Mouse (Mus musculus) kidney, embryonic 16.5 days (tissue): ENCODE data around the gene Slc26a8. TPM values are rescaled to one million over a fixed set of nuclear protein-coding genes. Genes with fewer than 3 reads are reported as not detected.

Experiments
- ATAC-seq: fragments of 200-750 bp; cut with Nextera tagmentation; 2 replicates; pipeline ENCODE4 v1.8.0; 2017; ENCODE audit warnings: moderate TSS enrichment; ENCODE audit not compliant: low FRiP score, low TSS enrichment
- H3K27ac ChIP-seq: fragments of 300-500 bp; sonication (generic); 2 replicates; pipeline ENCODE4 v1.5.1; 2014; ENCODE audit warnings: low read length
- H3K27me3 ChIP-seq: fragments of 300-500 bp; sonication (generic); 2 replicates; pipeline ENCODE4 v1.6.1; 2014; ENCODE audit warnings: low read length, control low read depth, mixed read lengths; ENCODE audit not compliant: insufficient read depth
- H3K36me3 ChIP-seq: fragments of 300-500 bp; sonication (generic); 2 replicates; pipeline ENCODE4 v1.6.1; 2014; ENCODE audit warnings: low read length, control low read depth, mixed read lengths; ENCODE audit not compliant: insufficient read depth
- H3K4me1 ChIP-seq: fragments of 300-500 bp; sonication (generic); 2 replicates; pipeline ENCODE4 v1.6.1; 2014; ENCODE audit warnings: low read length, control low read depth, mixed read lengths; ENCODE audit not compliant: insufficient read depth
- H3K4me2 ChIP-seq: fragments of 300-500 bp; sonication (generic); replicated peaks from 2 replicates; pipeline ENCODE4 v1.6.1; 2014; ENCODE audit warnings: low read depth, low read length
- H3K4me3 ChIP-seq: fragments of 300-500 bp; sonication (generic); 2 replicates; pipeline ENCODE4 v1.5.1; 2014; ENCODE audit warnings: mild to moderate bottlenecking, low read length
- H3K9ac ChIP-seq: fragments of 300-500 bp; sonication (generic); replicated peaks from 2 replicates; pipeline ENCODE4 v1.6.1; 2014; ENCODE audit warnings: low read length
- H3K9me3 ChIP-seq: fragments of 300-500 bp; sonication (generic); 2 replicates; pipeline ENCODE4 v1.6.1; 2016; ENCODE audit warnings: low read length, control low read depth
- WGBS: fragments of 180-500 bp; shearing (Covaris S2); extraction: QIAGEN DNeasy Blood & Tissue Kit; methylation state at CpG from one replicate; pipeline ENCODE4 v1.1.7; 2014; 5-methylcytosine and 5-hydroxymethylcytosine counted together
- polyA plus RNA-seq: library from polyadenylated mRNA; unstranded; fragments of >200 nt; fragmentation: Nextera tagmentation; extraction: Ambion mirVana; gene quantifications from 2 replicates; pipeline ENCODE4 v1.2.1, GENCODE M21; 2015

Gene Slc26a8
- polyA plus RNA-seq, 1 experiment from 2014 or later = 0.46 TPM

- Histone ChIP-seq H3K4me2 (no peak overlapping the region), H3K36me3 (no peaks in the 10 kb centered on the region), H3K9me3 (no peaks in the 10 kb centered on the region), H3K4me1 (peaks cover 24% of the 10 kb centered on the region), H3K9ac (no peak overlapping the region), H3K4me3 (no peak overlapping the region), H3K27ac (no peak overlapping the region), H3K27me3 (no peaks in the 10 kb centered on the region)
- ATAC-seq = no peak
- 83% methylated on average over 3 of the region's 3 CpGs for WGBS
These were observed 11.7 kb upstream of the Slc26a8 start for GRCm38 (mm10) chr17:28701737-28702136.

GRCm38 (mm10) chr17:28701171-28701570 is 11.1 kb upstream of the Slc26a8 start:
- no peak overlapping the region for H3K4me2 ChIP-seq
- no peaks in the 10 kb centered on the region for H3K36me3 ChIP-seq
- no peaks in the 10 kb centered on the region for H3K27me3 ChIP-seq
- H3K4me3 ChIP-seq = no peak overlapping the region
- 96% methylated on average over 4 of the region's 4 CpGs for WGBS
- no peak overlapping the region for H3K9ac ChIP-seq
- H3K4me1 ChIP-seq = peaks cover 30% of the 10 kb centered on the region
- no peak overlapping the region for H3K27ac ChIP-seq
- no peaks in the 10 kb centered on the region for H3K9me3 ChIP-seq
- no peak for ATAC-seq

- H3K27me3 ChIP-seq = no peaks in the 10 kb centered on the region
- no peak overlapping the region for H3K4me2 ChIP-seq
- 84% methylated on average over 7 of the region's 7 CpGs for WGBS
- no peak for ATAC-seq
- H3K4me1 ChIP-seq = peaks cover 35% of the 10 kb centered on the region
- H3K9ac ChIP-seq = no peak overlapping the region
- no peak overlapping the region for H3K27ac ChIP-seq
- H3K36me3 ChIP-seq = no peaks in the 10 kb centered on the region
- H3K4me3 ChIP-seq = no peak overlapping the region
- no peaks in the 10 kb centered on the region for H3K9me3 ChIP-seq
These were observed 9.8 kb upstream of the Slc26a8 start for GRCm38 (mm10) chr17:28699789-28700188.

GRCm38 (mm10) chr17:28698672-28699071 is 8.6 kb upstream of the Slc26a8 start:
- Histone ChIP-seq H3K9me3 (no peaks in the 10 kb centered on the region), H3K27me3 (no peaks in the 10 kb centered on the region), H3K27ac (no peak overlapping the region), H3K4me2 (no peak overlapping the region), H3K4me1 (peaks cover 36% of the 10 kb centered on the region), H3K36me3 (no peaks in the 10 kb centered on the region), H3K9ac (no peak overlapping the region), H3K4me3 (no peak overlapping the region)
- WGBS = 84% methylated on average over 2 of the region's 2 CpGs
- no peak for ATAC-seq

GRCm38 (mm10) chr17:28698245-28698644 is 8.2 kb upstream of the Slc26a8 start:
- Histone ChIP-seq H3K4me2 (no peak overlapping the region), H3K4me3 (no peak overlapping the region), H3K9ac (no peak overlapping the region), H3K27ac (no peak overlapping the region), H3K4me1 (peaks cover 41% of the 10 kb centered on the region), H3K9me3 (no peaks in the 10 kb centered on the region), H3K27me3 (no peaks in the 10 kb centered on the region), H3K36me3 (no peaks in the 10 kb centered on the region)
- ATAC-seq = no peak
- 45% methylated on average over 4 of the region's 4 CpGs for WGBS

- 74% methylated on average over 13 of the region's 13 CpGs for WGBS
- H3K27me3 ChIP-seq = no peaks in the 10 kb centered on the region
- H3K36me3 ChIP-seq = no peaks in the 10 kb centered on the region
- H3K4me1 ChIP-seq = peaks cover 42% of the 10 kb centered on the region
- H3K4me3 ChIP-seq = no peak overlapping the region
- no peaks in the 10 kb centered on the region for H3K9me3 ChIP-seq
- no peak overlapping the region for H3K4me2 ChIP-seq
- no peak overlapping the region for H3K27ac ChIP-seq
- no peak overlapping the region for H3K9ac ChIP-seq
- no peak for ATAC-seq
These were observed 7.5 kb upstream of the Slc26a8 start for GRCm38 (mm10) chr17:28697290-28698195.

GRCm38 (mm10) chr17:28696641-28697040 is 6.6 kb upstream of the Slc26a8 start:
- 0 out of 2 replicates have a peak overlapping the region, but pooled peaks have one; percentile 3 for H3K9ac ChIP-seq
- H3K9me3 ChIP-seq = no peaks in the 10 kb centered on the region
- ATAC-seq = no peak
- no peaks in the 10 kb centered on the region for H3K36me3 ChIP-seq
- 20% methylated on average over 2 of the region's 2 CpGs for WGBS
- H3K27ac ChIP-seq = no peak overlapping the region
- no peak overlapping the region for H3K4me3 ChIP-seq
- no peak overlapping the region for H3K4me2 ChIP-seq
- H3K27me3 ChIP-seq = no peaks in the 10 kb centered on the region
- H3K4me1 ChIP-seq = peaks cover 42% of the 10 kb centered on the region

GRCm38 (mm10) chr17:28694832-28695231 is 4.8 kb upstream of the Slc26a8 start:
- Histone ChIP-seq H3K4me3 (no peak overlapping the region), H3K27ac (no peak overlapping the region), H3K4me2 (no peak overlapping the region), H3K9me3 (no peaks in the 10 kb centered on the region), H3K9ac (no peak overlapping the region), H3K4me1 (peaks cover 48% of the 10 kb centered on the region), H3K36me3 (no peaks in the 10 kb centered on the region), H3K27me3 (no peaks in the 10 kb centered on the region)
- no peak for ATAC-seq
- 82% methylated on average over 4 of the region's 4 CpGs for WGBS

- peaks cover 53% of the 10 kb centered on the region for H3K4me1 ChIP-seq
These were observed 4.0 kb upstream of the Slc26a8 start for GRCm38 (mm10) chr17:28694078-28694477.

GRCm38 (mm10) chr17:28693086-28693485 is 3.1 kb upstream of the Slc26a8 start:
- H3K27ac ChIP-seq = peak overlapping the region; percentile 96; the same call in 1 of the 2 replicates
- no peaks in the 10 kb centered on the region for H3K9me3 ChIP-seq
- ATAC-seq = no peak
- H3K4me1 ChIP-seq = peaks cover 48% of the 10 kb centered on the region
- H3K9ac ChIP-seq = peak overlapping the region; percentile 92; the same call in 1 of the 2 replicates
- no peaks in the 10 kb centered on the region for H3K36me3 ChIP-seq
- 32% methylated on average over 3 of the region's 3 CpGs for WGBS
- peak overlapping the region; percentile 99 for H3K4me3 ChIP-seq
- H3K27me3 ChIP-seq = peaks cover 3% of the 10 kb centered on the region; the same call in 1 of the 2 replicates
- H3K4me2 ChIP-seq = peak overlapping the region; percentile 57

More at GRCm38 (mm10) chr17:28694078-28694477, 4.0 kb upstream of the Slc26a8 start:
- Histone ChIP-seq H3K4me2 (no peak overlapping the region), H3K27ac (no peak overlapping the region), H3K4me3 (no peak overlapping the region), H3K9me3 (no peaks in the 10 kb centered on the region), H3K27me3 (peaks cover 2% of the 10 kb centered on the region; the same call in 1 of the 2 replicates), H3K36me3 (no peaks in the 10 kb centered on the region), H3K9ac (no peak overlapping the region)
- ATAC-seq = no peak
- 76% methylated on average over 2 of the region's 2 CpGs for WGBS
